Mouse (Mus musculus) kidney, postnatal 0 days (tissue): ENCODE measurements around the gene Gm17581. TPM values are rescaled to one million over a fixed set of nuclear protein-coding genes. Genes with fewer than 3 reads are reported as not detected.

Experiments used
- ATAC-seq: fragments of 200-750 bp; cut with Nextera tagmentation; replicated peaks from 2 replicates; pipeline ENCODE4 v1.8.0; 2017; ENCODE audit warnings: low read depth, moderate number of reproducible peaks, moderate TSS enrichment, moderate library complexity; ENCODE audit not compliant: low FRiP score
- DNase-seq: peaks from one replicate; pipeline ENCODE4 v3.0.0-alpha.2; 2016; ENCODE audit warnings: low spot score
- H3K27ac ChIP-seq: fragments of 300-500 bp; sonication (generic); 2 replicates; pipeline ENCODE4 v1.5.1; 2014; ENCODE audit warnings: mild to moderate bottlenecking
- H3K27me3 ChIP-seq: fragments of 300-500 bp; sonication (generic); 2 replicates; pipeline ENCODE4 v1.6.1; 2014; ENCODE audit warnings: low read length, mixed read lengths; ENCODE audit not compliant: insufficient read depth
- H3K36me3 ChIP-seq: fragments of 300-500 bp; sonication (generic); 2 replicates; pipeline ENCODE4 v1.6.1; 2014; ENCODE audit warnings: low read length, mixed read lengths; ENCODE audit not compliant: insufficient read depth
- H3K4me1 ChIP-seq: fragments of 300-500 bp; sonication (generic); replicated peaks from 2 replicates; pipeline ENCODE4 v1.6.1; 2014; ENCODE audit warnings: antibody characterized with exemption, low read length, mixed read lengths; ENCODE audit not compliant: insufficient read depth
- H3K4me2 ChIP-seq: fragments of 300-500 bp; sonication (generic); 2 replicates; pipeline ENCODE4 v1.6.1; 2014; ENCODE audit warnings: mild to moderate bottlenecking, low read length, moderate library complexity, mixed read lengths
- H3K4me3 ChIP-seq: fragments of 300-500 bp; sonication (generic); replicated peaks from 2 replicates; pipeline ENCODE4 v1.5.1; 2014; ENCODE audit warnings: low read depth, low read length
- H3K9ac ChIP-seq: fragments of 300-500 bp; sonication (generic); 2 replicates; pipeline ENCODE4 v1.6.1; 2014; ENCODE audit warnings: low read depth, low read length
- H3K9me3 ChIP-seq: fragments of 300-500 bp; sonication (generic); replicated peaks from 2 replicates; pipeline ENCODE4 v1.6.1; 2016; ENCODE audit warnings: low read length, inconsistent platforms, mixed read lengths
- CTCF ChIP-seq: IDR thresholded peaks from 2 replicates; pipeline ENCODE4 v1.5.1; 2016; ENCODE audit warnings: antibody characterized with exemption, low read depth, mild to moderate bottlenecking, moderate library complexity
- WGBS: fragments of 180-500 bp; shearing (Covaris S2); extraction: QIAGEN DNeasy Blood & Tissue Kit; methylation state at CpG from one replicate; pipeline ENCODE4 v1.1.7; 2014; 5-methylcytosine and 5-hydroxymethylcytosine counted together
- polyA plus RNA-seq: library from polyadenylated mRNA; unstranded; fragments of >200 nt; fragmentation: Nextera tagmentation; extraction: Ambion mirVana; gene quantifications from 2 replicates; pipeline ENCODE4 v1.2.1, GENCODE M21; 2015

Gene Gm17581
- polyA plus RNA-seq, 1 experiment from 2014 or later: not detected

DNA sequence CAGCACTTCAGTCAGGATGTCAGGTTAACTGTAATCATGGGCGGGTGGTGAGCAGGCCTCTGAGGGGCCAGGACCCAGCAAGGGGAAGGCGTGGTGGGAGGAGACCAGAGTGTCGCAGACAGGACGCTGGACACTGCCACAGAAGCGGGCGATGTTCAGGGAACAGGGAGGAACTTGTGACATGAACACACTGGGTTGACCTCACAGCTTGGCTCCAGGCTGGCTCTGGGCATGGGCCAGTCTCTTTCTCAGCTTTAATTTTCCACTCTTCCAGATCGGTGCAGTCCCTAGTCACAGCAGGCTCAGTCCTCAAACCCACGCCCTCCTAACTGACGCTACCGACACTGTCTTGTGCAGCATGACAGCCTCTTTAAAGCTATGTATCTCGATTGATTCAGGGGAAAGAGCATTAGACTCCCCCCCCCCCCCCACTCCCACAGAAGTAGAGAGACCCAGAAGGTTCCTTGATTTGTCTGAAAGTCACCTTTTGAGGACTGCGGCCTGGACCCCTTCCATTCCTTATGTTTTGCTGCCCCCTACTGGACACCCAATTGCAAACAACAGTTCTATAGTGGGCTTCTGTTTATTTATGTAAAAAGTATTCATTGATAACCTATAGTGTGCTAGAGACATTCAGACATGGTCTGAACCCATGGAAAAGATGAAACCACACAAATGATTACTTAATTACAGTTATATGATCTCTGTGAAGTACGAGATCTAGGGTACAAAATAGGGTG is 29.2 kb upstream of the Gm17581 start:
- 51% methylated on average over 13 of the region's 13 CpGs for WGBS
- no peak overlapping the region for H3K9ac ChIP-seq
- no peaks in the 10 kb centered on the region for H3K36me3 ChIP-seq
- H3K4me3 ChIP-seq: no peak overlapping the region
- no peak overlapping the region for H3K4me2 ChIP-seq
- DNase-seq (peak; percentile 89), ATAC-seq (no peak; the same call in 1 of the 2 replicates)
- H3K9me3 ChIP-seq: no peaks in the 10 kb centered on the region
- no peaks in the 10 kb centered on the region for H3K27me3 ChIP-seq
- TF ChIP-seq CTCF: peak; percentile 85
- no peak overlapping the region for H3K27ac ChIP-seq
- H3K4me1 ChIP-seq: no peaks in the 10 kb centered on the region

DNA sequence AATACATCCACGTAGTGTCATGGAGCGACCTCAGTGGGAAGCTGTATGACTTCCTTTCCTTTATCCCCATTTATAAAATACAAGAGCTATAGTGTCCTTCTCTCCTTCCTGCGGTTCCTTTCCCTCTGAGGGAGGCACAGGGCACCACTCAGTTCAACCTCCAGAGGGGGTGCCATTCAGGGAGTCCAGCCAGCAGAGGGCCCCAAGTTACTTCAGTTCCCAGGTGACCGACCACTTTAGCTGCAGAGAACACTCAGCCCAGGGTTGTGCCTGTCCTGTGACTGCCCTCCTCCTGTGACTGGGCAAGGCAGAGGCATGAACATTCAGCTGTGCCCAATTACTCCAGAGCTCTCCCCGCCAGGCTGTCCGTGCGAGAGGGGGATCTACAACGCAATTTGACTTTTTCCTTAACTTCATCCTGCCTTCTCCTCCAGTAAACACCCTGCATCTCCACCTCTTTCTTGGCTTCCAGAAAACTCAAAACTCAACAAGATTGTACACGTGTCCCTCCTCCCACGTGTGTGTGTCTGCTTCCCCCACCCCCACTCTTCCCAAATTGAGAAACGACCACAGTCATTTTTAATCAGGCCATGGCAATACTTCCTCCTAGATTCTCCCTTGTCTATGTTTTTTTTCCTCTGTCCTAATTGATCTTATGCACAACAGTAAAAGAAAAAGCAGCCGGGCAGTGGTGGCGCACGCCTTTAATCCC is 21.3 kb upstream of the Gm17581 start:
- no peaks in the 10 kb centered on the region for H3K9me3 ChIP-seq
- no peaks in the 10 kb centered on the region for H3K36me3 ChIP-seq
- H3K4me1 ChIP-seq: no peaks in the 10 kb centered on the region
- DNase-seq (peak; percentile 19), ATAC-seq (no peak)
- no peak overlapping the region for H3K4me2 ChIP-seq
- no peak overlapping the region for H3K4me3 ChIP-seq
- H3K27me3 ChIP-seq: no peaks in the 10 kb centered on the region
- H3K27ac ChIP-seq: no peak overlapping the region
- H3K9ac ChIP-seq: no peak overlapping the region
- TF ChIP-seq CTCF: peak; percentile 63
- WGBS: 55% methylated on average over 14 of the region's 14 CpGs

DNA sequence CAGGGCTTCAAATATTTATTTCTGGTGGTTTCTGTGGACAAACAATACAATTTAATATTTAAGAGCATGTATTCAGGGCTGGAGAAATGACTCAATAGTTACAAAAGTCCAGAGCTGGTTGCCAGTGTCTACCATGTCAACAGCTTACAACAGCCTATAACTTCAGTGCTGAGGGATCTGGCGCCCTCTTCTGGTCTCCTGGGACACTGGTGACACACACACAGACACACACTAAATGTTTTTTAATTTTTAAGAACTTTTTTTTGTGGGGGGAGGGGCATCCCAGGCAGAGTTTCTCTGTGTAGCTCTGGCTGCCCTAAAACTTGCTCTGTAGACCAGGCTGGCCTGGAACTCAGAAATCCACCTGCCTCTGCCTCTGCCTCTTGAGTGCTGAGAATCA is 20.1 kb upstream of the Gm17581 start:
- peak; percentile 73 for TF ChIP-seq CTCF
- peak; percentile 61 for DNase-seq
- 7% methylated on average over 1 of the region's 1 CpGs for WGBS

DNA sequence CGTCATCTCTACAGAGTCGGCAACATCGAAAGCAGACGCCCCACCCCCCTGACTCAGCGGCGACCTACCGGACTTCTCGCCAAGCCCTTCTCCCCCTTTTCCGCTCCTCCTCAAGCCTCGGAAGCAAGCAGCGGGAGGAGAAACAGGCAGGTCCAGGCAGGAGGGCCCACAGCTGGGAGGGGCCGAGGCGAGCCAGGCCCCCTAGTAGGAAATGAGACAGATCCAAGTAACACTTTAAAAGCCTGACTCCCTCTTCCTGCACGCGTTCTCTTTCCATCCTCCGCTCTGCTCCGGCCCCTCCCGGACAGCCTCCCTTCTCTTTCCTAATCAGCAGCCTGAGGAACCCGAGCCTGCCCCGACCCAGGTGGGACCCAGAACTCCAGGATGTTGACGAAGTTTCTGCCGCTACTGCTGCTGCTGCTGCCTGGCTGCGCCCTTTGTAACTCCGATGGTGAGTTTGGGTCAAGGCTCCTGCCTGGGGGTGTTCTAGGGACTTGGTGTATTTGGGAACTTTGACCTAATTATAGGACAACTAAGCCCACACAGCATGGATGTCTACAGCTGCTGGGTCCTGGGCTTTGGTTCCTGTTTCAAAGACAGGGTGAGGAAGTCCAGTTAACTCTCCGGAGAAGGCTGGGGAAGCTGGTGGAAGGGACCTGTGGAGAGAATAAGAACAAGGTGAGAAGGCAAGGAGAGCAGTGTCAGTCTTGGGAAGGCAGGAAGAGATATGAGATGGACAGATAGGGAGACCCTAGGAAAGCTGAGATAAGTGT is 15.5 kb upstream of the Gm17581 start, which contains the start of gene Procr:
Gene Procr, plus strand, starts transcription at position 104 of the 773 bp plus-strand sequence.
- peak; percentile 77 for DNase-seq

More for the DNA sequence above, 20.1 kb upstream of the Gm17581 start:
- Histone ChIP-seq H3K4me3 (no peak overlapping the region), H3K9ac (no peak overlapping the region), H3K27ac (no peak overlapping the region), H3K4me1 (peaks cover 7% of the 10 kb centered on the region), H3K4me2 (no peak overlapping the region), H3K27me3 (no peaks in the 10 kb centered on the region), H3K9me3 (no peaks in the 10 kb centered on the region), H3K36me3 (no peaks in the 10 kb centered on the region)
- no peak for ATAC-seq

DNA sequence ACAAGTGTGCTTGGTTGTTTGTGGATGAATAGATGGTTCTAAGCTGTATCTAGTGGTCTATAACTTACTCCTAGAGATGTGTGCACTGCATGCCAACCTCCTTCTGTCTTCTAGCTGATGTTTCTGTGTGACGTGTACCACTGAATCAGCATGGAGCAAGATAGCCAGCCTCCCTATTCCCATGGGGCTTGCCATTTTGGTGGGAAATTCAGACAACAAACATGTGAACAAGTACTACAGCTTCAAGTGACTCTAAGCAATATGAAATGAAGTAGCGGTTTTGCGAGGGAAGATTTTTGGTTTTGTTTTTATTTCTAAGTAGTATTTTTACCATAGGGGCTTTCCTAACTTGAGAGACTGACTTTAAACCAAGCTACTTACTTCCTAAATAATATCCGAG is 13.7 kb upstream of the Gm17581 start:
- Histone ChIP-seq H3K27me3 (no peaks in the 10 kb centered on the region), H3K27ac (no peak overlapping the region), H3K4me1 (peaks cover 7% of the 10 kb centered on the region), H3K9ac (no peak overlapping the region), H3K9me3 (no peaks in the 10 kb centered on the region), H3K4me3 (no peak overlapping the region), H3K36me3 (no peaks in the 10 kb centered on the region), H3K4me2 (no peak overlapping the region)
- ATAC-seq (no peak), DNase-seq (no peak)
- 87% methylated on average over 4 of the region's 4 CpGs for WGBS
- no peak for TF ChIP-seq CTCF

More for the DNA sequence above, 15.5 kb upstream of the Gm17581 start, which contains the start of gene Procr:
- H3K4me3 ChIP-seq: peak within 1 kb of the TSS; percentile 37
- no peak within 1 kb of the TSS for H3K27ac ChIP-seq
- H3K4me1 ChIP-seq: peaks cover 7% of the 10 kb centered on the region
- no peaks in the 10 kb centered on the region for H3K9me3 ChIP-seq
- ATAC-seq: 0 out of 2 replicates have a peak, but pooled peaks have one; percentile 36
- peak within 1 kb of the TSS; percentile 49 for H3K9ac ChIP-seq
- no peaks in the 10 kb centered on the region for H3K36me3 ChIP-seq
- no peak for TF ChIP-seq CTCF
- H3K4me2 ChIP-seq: peak within 1 kb of the TSS; percentile 73
- 3% methylated on average over 25 of the region's 25 CpGs for WGBS
- H3K27me3 ChIP-seq: no peaks in the 10 kb centered on the region

DNA sequence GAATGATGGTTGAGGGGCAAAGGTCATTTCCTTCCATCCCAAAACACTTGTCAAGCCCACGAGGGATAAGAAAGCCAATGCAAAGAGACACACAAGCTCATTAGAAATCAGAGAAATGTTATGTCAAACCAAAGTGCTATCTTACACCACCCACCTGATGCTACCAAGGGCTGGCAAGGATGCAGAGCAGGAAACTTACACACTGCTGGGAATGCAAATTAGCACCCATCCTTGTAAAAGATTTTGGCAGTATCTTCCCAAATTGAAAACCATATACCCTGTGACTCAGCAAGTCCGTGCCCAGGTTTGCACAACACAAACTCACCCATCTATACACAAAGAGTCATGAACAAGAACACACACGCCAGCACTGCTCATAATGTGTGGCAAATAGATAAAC is 9.8 kb upstream of the Gm17581 start:
- no peak overlapping the region for H3K4me3 ChIP-seq
- WGBS: 65% methylated on average over 3 of the region's 3 CpGs
- no peaks in the 10 kb centered on the region for H3K4me1 ChIP-seq
- DNase-seq (no peak), ATAC-seq (no peak)
- no peak for TF ChIP-seq CTCF
- no peaks in the 10 kb centered on the region for H3K27me3 ChIP-seq
- H3K9me3 ChIP-seq: no peaks in the 10 kb centered on the region
- H3K27ac ChIP-seq: no peak overlapping the region
- no peak overlapping the region for H3K9ac ChIP-seq
- H3K4me2 ChIP-seq: no peak overlapping the region
- H3K36me3 ChIP-seq: no peaks in the 10 kb centered on the region
